24 mouse cellular contexts compared by ENCODE assay signal in genomic region chr3:83997563-83997962, GRCm38 (mm10). TPM values are rescaled to one million over a fixed set of nuclear protein-coding genes. Genes with fewer than 3 reads are reported as not detected.
DNase-seq lines count a peak whose midpoint lies in the region; ATAC-seq and TF ChIP-seq lines count a peak whose summit lies in the region.
"Had no signal": no experiment of that assay in that cellular context is flagged by ENCODE, and none has a peak within 500 bp of the region (broad histone marks: within the 10 kb centered on the region; RNA-seq: fewer than 3 reads in every experiment).

No protein-coding gene starts in this region.

- H3K36me3 ChIP-seq in limb, embryonic 13.5 days, result peaks cover 3% of the 10 kb centered on the region; the same call in 1 of the 2 replicates
- H3K36me3 ChIP-seq in limb, embryonic 10.5 days, result peaks cover 20% of the 10 kb centered on the region
- no peaks in the 10 kb centered on the region for H3K36me3 ChIP-seq in forebrain, embryonic 16.5 days (ENCODE audit: control insufficient read depth, insufficient read depth)
- H3K36me3 ChIP-seq: heart, embryonic 15.5 days; neural tube, embryonic 13.5 days; stomach, embryonic 15.5 days had no signal

- TF ChIP-seq CTCF in brain, embryonic 14.5 days (IDR thresholded peaks at IDR 0.05; ENCODE audit: borderline replicate concordance, extremely low read depth, insufficient read depth, insufficient read length), result no peak

- no peak for TF ChIP-seq POLR2A in brain, embryonic 14.5 days (IDR thresholded peaks at IDR 0.05; ENCODE audit: borderline replicate concordance, extremely low read depth, insufficient read depth, insufficient read length, poor library complexity, severe bottlenecking)

- peaks cover 67% of the 10 kb centered on the region for H3K4me1 ChIP-seq in limb, embryonic 13.5 days
- peaks cover 64% of the 10 kb centered on the region for H3K4me1 ChIP-seq in limb, embryonic 10.5 days
- peaks cover 58% of the 10 kb centered on the region for H3K4me1 ChIP-seq in forebrain, embryonic 16.5 days (replicated peaks; ENCODE audit: control insufficient read depth, insufficient read depth, low read length)

- no peaks in the 10 kb centered on the region for H3K9me3 ChIP-seq in limb, embryonic 13.5 days
- H3K9me3 ChIP-seq in limb, embryonic 10.5 days (replicated peaks), result no peaks in the 10 kb centered on the region
- H3K9me3 ChIP-seq in forebrain, embryonic 16.5 days (ENCODE audit: control insufficient read depth, low read length), result no peaks in the 10 kb centered on the region
- H3K9me3 ChIP-seq: heart, embryonic 15.5 days; limb, embryonic 12.5 days; liver, embryonic 15.5 days; neural tube, embryonic 13.5 days; stomach, embryonic 15.5 days had no signal

- H3K27me3 ChIP-seq in limb, embryonic 13.5 days, result no peaks in the 10 kb centered on the region
- no peaks in the 10 kb centered on the region for H3K27me3 ChIP-seq in limb, embryonic 10.5 days (ENCODE audit: low read depth, poor library complexity, severe bottlenecking)
- H3K27me3 ChIP-seq in forebrain, embryonic 16.5 days (replicated peaks; ENCODE audit: control insufficient read depth, insufficient read depth, low read length), result no peaks in the 10 kb centered on the region
- H3K27me3 ChIP-seq: heart, embryonic 15.5 days; limb, embryonic 12.5 days; liver, embryonic 15.5 days; neural tube, embryonic 13.5 days; stomach, embryonic 15.5 days had no signal

- DNase-seq in frontal cortex, postnatal 14 days (ENCODE audit: low spot score in 2 of 2), result no peak
- no peak for DNase-seq in limb, embryonic 10.5 days (ENCODE audit: low spot score)
- DNase-seq in brain, embryonic 14.5 days (ENCODE audit: low read depth), result peak; percentile 83
- DNase-seq in embryo, embryonic 9.5 days (ENCODE audit: extremely low spot score), result no peak
- no peak for DNase-seq in adrenal gland, postnatal 36 days
- DNase-seq: cerebellum, adult 9-10 months; gastrocnemius, adult 2 months; heart, postnatal 4 days; kidney, adult 2 months; retina, postnatal 1 day; right cerebral cortex, postnatal 4 days had no signal

- H3K27ac ChIP-seq in limb, embryonic 13.5 days, result 0 out of 2 replicates have a peak overlapping the region, but pooled peaks have one; percentile 22
- H3K27ac ChIP-seq in limb, embryonic 10.5 days, result no peak overlapping the region
- H3K27ac ChIP-seq in forebrain, embryonic 16.5 days (ENCODE audit: low read length), result peak overlapping the region; percentile 80
- H3K27ac ChIP-seq: hindbrain, embryonic 14.5 days; kidney, postnatal 0 days; limb, embryonic 12.5 days; liver, embryonic 15.5 days; macrophage; stomach, embryonic 15.5 days had no signal

- ATAC-seq in frontal cortex, adult (ENCODE audit: low TSS enrichment), result peak; percentile 56; the same call in 1 of the 2 replicates
- no peak for ATAC-seq in limb, embryonic 13.5 days (ENCODE audit: low FRiP score, low read depth)
- ATAC-seq in forebrain, embryonic 16.5 days, result peak; percentile 63
- ATAC-seq: lung, postnatal 0 days had no signal

- no peak overlapping the region for H3K4me2 ChIP-seq in limb, embryonic 13.5 days (replicated peaks)
- H3K4me2 ChIP-seq in forebrain, embryonic 16.5 days (ENCODE audit: low read length), result no peak overlapping the region
- H3K4me2 ChIP-seq: heart, embryonic 15.5 days; hindbrain, embryonic 14.5 days; limb, embryonic 12.5 days; liver, embryonic 15.5 days; neural tube, embryonic 13.5 days; stomach, embryonic 15.5 days had no signal

- 62% methylated on average over 5 of the region's 5 CpGs for WGBS in limb, embryonic 13.5 days
- WGBS in limb, embryonic 10.5 days, result 83% methylated on average over 5 of the region's 5 CpGs
- 22% methylated on average over 5 of the region's 5 CpGs for WGBS in forebrain, embryonic 16.5 days

- no peak overlapping the region for H3K4me3 ChIP-seq in limb, embryonic 13.5 days
- H3K4me3 ChIP-seq in limb, embryonic 10.5 days, result no peak overlapping the region
- no peak overlapping the region for H3K4me3 ChIP-seq in forebrain, embryonic 16.5 days (replicated peaks; ENCODE audit: low read length)
- H3K4me3 ChIP-seq: gastrocnemius, adult 2 months; heart, embryonic 15.5 days; limb, embryonic 12.5 days; liver, embryonic 15.5 days; myocyte; neural tube, embryonic 13.5 days; stomach, embryonic 15.5 days had no signal

- no peak overlapping the region for H3K9ac ChIP-seq in limb, embryonic 13.5 days
- H3K9ac ChIP-seq in forebrain, embryonic 16.5 days (replicated peaks; ENCODE audit: low read depth, low read length), result no peak overlapping the region
- H3K9ac ChIP-seq: heart, embryonic 15.5 days; hindbrain, embryonic 14.5 days; limb, embryonic 12.5 days; liver, embryonic 15.5 days; neural tube, embryonic 13.5 days; stomach, embryonic 15.5 days had no signal

RNA-seq across cellular contexts. Expression of gene Tmem131l, which starts 42.4 kb away (rescaled TPM):
- 60.0 and 62.5 TPM in 2 replicates for polyA plus RNA-seq in limb, embryonic 13.5 days (2015; fragmentation: Nextera tagmentation; extraction: Ambion mirVana)
- polyA plus RNA-seq in limb, embryonic 10.5 days (2016; fragmentation: Nextera tagmentation; extraction: Ambion mirVana), result 79.5 and 84.5 TPM in 2 replicates
- polyA plus RNA-seq in brain, embryonic 14.5 days (2012; rRNA removed), result 103 and 129 TPM in 2 replicates
- polyA plus RNA-seq in forebrain, embryonic 16.5 days (2015; fragmentation: Nextera tagmentation; extraction: Ambion mirVana), result 129 and 134 TPM in 2 replicates
- total RNA-seq in adrenal gland, postnatal 36 days (2021), result 10 to 100 TPM; 32.6 to 34.5 TPM
